Mouse (Mus musculus) G1E-ER4 (cell line): ENCODE measurements around the gene Adam11. TPM values are rescaled to one million over a fixed set of nuclear protein-coding genes. Genes with fewer than 3 reads are reported as not detected.

Source experiments
- GATA1 ChIP-seq: IDR thresholded peaks from one replicate; pipeline ENCODE4 v1.8.0; 2012; ENCODE audit warnings: low read length, inconsistent platforms
- polyA plus RNA-seq: library from polyadenylated mRNA; stranded (reverse); fragments of >175 nt; gene quantifications from 2 replicates; pipeline ENCODE4 v1.2.3, GENCODE M21; 2012

Gene Adam11
- polyA plus RNA-seq, 1 experiment: not detected

- no peak for TF ChIP-seq GATA1
These were observed 65.9 kb downstream of the Adam11 start for GRCm38 (mm10) chr11:102827097-102827496.

Other genes starting within 250 kb of the Adam11 start
- gene Gpatch8, start 205.0 kb upstream of the Adam11 start, polyA plus RNA-seq: 11.5 and 15.9 TPM in 2 replicates
- not detected in 2 replicates for gene Gm11627, start 182.0 kb upstream of the Adam11 start, polyA plus RNA-seq
- gene Fzd2, start 157.0 kb upstream of the Adam11 start, polyA plus RNA-seq: not detected in 2 replicates
- not detected in 2 replicates for gene Meioc, start 97.7 kb upstream of the Adam11 start, polyA plus RNA-seq
- 8.3 and 11.0 TPM in 2 replicates for gene Ccdc43, start 63.7 kb upstream of the Adam11 start, polyA plus RNA-seq
- not detected in 2 replicates for gene Gjc1, start 58.3 kb downstream of the Adam11 start, polyA plus RNA-seq
- not detected in 2 replicates for gene Higd1b, start 74.4 kb downstream of the Adam11 start, polyA plus RNA-seq
- 364 and 388 TPM in 2 replicates for gene Eftud2, start 119.5 kb downstream of the Adam11 start, polyA plus RNA-seq
- 0.13 and 0.24 TPM in 2 replicates for gene Ccdc103, start 119.8 kb downstream of the Adam11 start, polyA plus RNA-seq
- gene Fam187a, start 123.7 kb downstream of the Adam11 start, polyA plus RNA-seq: not detected in 2 replicates
- gene Gfap, start 139.5 kb downstream of the Adam11 start, polyA plus RNA-seq: 0.02 TPM in 1 of 2 replicates, not detected in the other
- gene Kif18b, start 163.7 kb downstream of the Adam11 start, polyA plus RNA-seq: 32.8 and 39.4 TPM in 2 replicates
- gene C1ql1, start 185.2 kb downstream of the Adam11 start, polyA plus RNA-seq: not detected in 2 replicates